Mouse (Mus musculus) WW6 (cell line): Measurements from ENCODE around the gene Zfp987.
"Not testable (repeated sequence)": the region's sequence is repeated elsewhere in the genome, so short reads cannot be mapped to it uniquely, and the experiment has no call there.

Experiments used
- DNase-seq: peaks from one replicate; pipeline ENCODE4 v3.0.0-alpha.2; 2013; ENCODE audit warnings: low read depth, low spot score

The Zfp987 gene

DNA sequence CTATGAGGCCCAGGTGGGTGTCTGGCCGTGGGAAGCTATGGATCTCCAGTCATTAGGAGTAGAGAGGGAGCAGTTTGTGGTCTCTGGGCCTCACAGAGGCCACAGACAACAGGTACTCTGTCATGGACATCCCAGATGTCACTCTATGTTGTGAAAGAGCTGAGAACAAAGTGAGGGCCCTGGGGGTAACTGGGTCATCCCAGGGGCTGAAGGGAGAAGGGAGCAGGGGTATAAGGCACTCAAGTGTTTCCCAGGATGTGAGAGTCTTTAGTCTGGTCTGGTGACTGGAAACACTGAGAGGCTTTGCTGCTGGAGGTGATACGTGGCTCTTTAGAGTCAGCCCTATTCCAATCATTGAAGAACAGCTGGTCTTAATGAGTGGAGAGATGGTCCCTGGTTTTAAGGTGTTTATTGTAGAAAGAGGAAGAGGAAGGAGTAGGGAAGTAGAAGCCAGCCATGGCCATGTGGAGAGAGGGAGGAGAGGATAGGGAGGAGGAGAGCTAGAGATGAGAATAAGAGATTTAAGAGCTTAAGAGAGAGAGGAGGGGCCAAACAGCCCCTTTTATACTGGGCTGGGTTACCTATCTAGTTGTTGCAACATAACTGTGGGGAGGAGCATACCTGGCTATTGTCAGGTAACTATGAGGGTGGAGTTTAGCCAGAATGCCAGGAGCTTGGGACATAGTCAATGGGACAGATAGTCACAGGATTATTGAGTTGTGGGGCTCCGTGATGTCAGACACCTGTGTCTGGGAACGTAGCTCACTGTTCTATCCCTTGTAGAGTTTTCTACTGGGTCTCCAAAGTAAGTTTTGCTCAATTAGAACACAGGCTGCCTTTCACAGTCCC is 76.5 kb downstream of the Zfp987 start:
- not testable (repeated sequence) for DNase-seq
